Mouse (Mus musculus) cerebellum, adult 11-12 months (tissue): ENCODE results near the gene Prm3.
A peak's percentile ranks its signal among the peaks of the same experiment; 100 is the strongest.

Experiments
- DNase-seq: peaks from one replicate; pipeline ENCODE4 v3.0.0; 2022

The Prm3 gene

DNA sequence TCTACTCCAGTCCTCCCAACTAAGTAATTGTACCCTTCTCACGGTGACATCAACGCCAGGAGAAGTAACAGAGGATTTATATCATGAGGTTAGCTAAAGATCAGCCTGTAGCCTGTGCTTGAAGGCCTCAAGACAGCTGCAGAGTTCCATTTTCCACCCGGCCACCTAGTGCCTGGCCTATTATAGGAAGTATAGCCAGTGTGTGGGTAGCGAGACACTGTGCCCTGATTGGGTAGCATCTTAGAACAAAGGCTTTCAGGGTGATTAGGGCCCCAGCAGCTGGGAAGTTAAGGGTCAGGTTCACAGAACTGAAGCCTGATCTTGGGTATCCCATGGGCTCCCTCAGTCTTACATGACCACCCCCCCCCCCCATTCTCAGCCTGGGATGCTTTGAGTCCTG lies 1.8 kb downstream of the Prm3 start:
- DNase-seq, result no peak

GRCm38 (mm10) chr16:10788271-10788670 lies 2.4 kb downstream of the Prm3 start, which contains the start of gene Tnp2:
Gene Tnp2, minus strand, starts transcription at chr16:10788660.
- DNase-seq, result peak; percentile 30

DNA sequence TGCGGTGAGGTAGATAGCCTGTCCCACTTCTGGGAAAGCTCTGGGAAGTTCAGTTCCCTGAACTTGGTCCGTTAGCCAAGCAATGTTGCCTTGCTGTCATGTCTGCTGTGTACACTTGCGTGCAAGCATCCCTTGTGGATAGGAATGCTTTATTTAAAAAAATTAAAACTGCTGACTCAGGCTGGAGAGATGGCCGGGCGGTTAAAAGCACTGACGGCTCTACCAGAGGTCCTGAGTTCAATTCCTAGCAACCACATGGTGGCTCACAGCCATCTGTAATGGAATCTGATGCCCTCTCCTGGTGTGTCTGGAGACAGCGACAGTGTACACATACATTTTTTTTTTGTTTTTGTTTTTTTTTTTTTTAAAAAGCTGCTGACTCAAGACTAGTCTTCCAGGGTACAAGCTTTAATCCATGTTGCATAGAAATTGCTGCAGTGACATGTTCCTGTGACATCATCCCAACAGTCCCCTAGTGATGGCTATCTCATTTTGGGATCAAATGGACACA lies 3.1 kb downstream of the Prm3 start:
- DNase-seq, result no peak

DNA sequence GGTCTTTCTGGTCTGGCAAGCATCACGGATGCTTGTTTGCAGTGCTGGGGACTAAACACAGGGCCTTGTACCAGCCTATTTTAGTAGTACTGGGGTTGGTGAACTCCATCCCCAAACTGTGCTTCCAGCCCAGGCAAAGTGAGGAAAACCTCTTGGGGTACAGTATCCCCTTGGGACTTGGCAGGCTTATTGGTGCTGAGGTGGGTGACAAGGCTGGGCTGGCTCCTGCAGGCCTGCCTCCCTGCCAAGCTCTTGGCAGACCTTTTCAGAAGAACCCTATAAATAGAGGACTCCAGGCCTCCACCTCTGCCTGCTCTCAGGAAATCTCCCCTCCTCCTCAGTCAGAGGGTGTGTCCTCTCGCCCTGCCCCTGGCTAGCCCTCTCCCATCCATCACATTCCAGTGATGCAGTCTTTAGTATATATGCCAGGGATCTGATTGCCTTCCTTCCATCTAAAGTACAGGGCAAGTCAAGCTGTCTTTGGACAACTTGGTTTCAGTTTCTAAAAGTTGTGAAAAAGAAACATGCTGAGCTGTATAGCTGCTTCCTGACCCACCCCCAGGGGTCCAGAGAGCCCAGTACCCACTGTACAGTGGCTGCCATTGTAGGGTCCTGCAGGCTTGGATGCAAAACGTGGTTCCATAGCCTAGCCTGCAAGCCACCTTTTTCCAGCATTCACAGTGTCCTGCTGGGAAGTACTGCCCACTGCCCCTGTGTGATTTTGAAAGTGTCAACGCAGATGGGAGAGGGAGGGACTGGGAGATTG lies 3.7 kb downstream of the Prm3 start:
- DNase-seq, result peak; percentile 41

DNA sequence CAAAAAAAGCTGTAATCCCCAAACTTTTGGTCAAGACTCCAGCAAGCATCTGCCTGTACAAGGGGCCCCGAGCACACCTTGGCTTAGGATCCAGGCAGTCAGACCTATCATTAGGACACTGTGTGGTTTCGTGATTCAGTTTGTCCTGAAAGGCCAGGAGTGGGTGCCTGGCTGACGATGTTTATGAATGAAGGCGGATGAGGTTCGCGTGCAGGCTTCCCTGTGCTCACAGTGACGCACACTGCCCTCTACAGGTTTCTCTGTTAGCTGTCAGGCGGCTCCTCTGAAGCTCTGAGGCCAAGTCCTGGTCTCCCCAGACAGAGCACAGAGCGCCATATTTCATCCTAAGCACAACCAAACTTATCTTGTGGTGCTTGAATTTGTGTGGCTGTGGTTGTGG lies 4.4 kb downstream of the Prm3 start:
- peak; percentile 83 for DNase-seq

DNA sequence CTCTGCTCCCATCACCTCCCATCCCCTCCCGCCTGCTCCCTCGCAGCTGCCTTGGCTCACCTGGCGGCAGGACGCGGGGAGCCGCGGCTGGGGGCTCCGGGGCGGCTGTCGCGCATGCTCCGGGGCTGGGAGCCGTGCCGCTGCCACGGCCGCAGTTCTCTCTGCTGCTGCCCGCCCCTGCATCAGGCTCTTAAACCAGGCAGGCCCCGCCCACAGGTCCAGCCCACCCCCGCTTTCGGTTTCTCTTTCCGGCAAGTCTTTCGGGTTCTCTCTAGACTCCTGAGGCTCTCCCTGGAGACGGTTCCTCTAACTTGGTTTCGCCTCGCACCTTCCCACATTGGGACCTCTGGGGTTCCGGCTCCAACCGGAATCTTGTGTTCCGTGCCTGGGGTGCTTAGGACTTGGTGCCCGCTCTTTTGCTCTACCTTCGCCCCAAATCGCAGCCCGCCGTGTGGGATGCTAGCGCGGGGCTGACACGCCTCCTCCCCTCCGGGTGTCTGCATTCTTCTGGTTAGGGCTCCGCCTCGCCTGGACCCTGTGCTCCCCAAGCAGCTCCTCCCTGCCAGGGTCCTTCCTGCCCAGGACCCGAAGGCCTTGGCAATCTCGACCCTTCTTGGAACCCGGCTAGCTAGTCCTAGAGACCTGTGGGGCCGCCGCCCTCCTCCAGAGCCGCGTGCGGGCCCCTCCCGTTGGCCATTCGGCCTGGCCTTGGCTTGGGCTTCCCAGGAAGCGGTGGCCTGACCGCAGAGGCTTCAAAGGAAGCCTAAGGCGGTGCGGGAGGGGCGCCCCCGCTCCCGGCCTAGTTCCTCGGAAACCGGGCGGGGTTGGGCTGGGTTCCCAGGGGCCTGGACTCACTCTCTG lies 5.1 kb downstream of the Prm3 start, which contains the start of gene Socs1:
Gene Socs1 (minus strand): TSS at position 166 of the 861 bp plus-strand sequence.
- peak; percentile 71 for DNase-seq

DNA sequence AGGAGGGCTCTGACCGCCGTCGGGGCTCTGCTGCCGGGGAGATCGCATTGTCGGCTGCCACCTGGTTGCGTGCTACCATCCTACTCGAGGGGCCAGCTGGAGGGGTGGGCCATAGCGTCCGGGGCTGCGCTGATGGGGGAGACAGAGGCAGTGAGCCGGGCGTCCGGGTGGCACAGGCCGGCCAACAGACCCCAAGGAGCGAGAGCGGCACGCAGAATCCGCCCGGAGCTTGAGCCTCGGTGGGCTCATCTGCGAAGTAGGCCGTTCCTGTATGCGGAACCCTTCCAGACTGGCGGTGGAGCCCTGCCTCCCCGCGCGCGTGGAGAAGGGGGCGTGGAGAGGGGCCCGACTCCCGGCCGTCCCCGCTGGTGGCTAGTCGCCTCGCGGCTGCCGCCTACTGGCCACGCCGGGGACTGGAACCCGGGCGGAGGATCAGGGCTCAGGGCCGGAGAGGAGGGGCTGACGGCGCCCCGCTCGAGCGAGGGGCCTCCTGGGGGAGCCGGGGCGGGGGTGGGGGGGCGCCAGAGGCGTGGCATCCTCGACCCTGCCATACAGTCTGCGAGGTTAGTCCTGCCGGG lies 5.8 kb downstream of the Prm3 start:
- DNase-seq, result peak; percentile 80

DNA sequence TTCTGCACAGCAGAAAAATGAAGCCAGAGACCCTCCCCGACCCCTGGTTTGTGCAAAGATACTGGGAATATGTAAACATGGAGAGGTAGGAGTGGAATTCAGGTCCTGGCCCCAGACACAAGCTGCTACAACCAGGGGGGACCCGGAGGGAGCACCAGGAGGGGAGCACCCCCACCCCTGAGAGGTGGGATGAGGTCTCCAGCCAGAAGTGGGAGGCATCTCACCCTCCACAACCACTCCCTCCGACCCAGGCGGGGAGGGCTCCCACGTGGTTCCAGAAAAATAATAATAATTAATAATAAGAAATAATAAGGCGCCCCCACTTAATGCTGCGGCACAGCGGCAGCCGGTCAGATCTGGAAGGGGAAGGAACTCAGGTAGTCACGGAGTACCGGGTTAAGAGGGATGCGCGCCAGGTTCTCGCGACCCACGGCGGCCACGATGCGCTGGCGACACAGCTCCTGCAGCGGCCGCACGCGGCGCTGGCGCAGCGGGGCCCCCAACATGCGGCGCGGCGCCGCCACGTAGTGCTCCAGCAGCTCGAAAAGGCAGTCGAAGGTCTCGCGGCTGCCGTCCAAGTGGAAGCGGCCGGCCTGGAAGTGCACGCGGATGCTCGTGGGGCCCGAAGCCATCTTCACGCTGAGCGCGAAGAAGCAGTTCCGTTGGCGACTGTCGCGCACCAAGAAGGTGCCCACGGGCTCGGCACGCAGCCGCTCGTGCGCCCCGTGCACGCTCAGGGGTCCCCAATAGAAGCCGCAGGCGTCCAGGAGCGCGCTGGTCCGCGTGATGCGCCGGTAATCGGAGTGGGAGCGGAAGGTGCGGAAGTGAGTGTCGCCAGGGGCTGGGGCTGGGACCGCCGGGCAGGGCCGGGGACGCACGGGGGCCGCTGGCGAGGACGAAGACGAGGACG lies 6.6 kb downstream of the Prm3 start:
- DNase-seq, result peak; percentile 49

- DNase-seq, result no peak
Measured at GRCm38 (mm10) chr16:10783451-10783850, 7.3 kb downstream of the Prm3 start.

DNA sequence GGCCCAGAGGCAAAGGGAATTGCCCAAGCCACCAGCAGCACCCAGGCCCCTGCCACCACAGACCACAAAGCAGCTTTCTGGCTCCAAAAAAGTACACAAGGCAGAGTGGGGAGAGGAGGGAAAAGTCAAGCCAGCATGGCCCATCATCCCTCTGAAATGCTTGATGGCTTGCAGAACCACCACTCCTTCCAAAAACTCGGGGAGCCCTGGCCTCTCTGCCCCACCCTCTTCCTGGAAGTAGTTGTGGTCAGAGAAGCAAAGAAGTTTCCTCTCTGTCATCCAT lies 7.6 kb downstream of the Prm3 start:
- DNase-seq, result no peak

DNA sequence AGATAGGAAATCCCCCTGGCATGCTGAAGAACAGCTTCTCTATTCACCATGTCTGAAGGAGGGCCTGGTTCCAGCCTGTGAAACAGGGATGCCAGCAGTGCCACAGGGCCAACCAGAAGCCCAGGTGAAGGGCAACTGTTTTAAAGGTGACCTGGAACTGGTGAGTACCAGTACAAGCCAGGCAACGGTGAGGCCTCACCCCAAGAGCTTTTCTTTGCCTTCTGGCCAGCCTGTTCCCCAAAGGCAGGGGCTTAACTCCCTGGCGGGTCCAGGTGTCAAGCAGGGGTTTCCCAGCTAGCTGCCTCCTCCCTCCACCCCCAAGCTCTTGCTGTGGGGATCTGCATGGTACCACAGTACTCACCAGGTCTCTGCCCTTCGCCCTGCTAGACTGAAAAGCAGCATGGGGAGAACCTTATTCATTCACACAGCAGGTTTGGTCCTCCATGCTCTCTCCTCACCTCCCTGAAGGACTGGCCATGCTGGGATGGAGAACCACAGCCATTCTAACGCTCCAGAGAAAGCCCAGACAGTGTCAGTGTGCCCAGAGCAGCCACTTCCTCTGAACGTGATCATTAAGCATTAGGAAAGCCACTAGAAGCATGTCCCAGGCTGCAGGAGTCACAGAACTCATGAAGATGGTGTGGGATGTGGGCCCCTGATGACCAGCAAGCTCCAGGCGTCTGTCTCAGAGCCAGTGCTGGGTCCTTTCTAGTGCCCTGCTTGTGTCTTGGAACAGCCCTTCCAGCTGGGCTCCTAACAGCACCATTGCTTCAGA lies 8.2 kb downstream of the Prm3 start:
- DNase-seq, result no peak

DNA sequence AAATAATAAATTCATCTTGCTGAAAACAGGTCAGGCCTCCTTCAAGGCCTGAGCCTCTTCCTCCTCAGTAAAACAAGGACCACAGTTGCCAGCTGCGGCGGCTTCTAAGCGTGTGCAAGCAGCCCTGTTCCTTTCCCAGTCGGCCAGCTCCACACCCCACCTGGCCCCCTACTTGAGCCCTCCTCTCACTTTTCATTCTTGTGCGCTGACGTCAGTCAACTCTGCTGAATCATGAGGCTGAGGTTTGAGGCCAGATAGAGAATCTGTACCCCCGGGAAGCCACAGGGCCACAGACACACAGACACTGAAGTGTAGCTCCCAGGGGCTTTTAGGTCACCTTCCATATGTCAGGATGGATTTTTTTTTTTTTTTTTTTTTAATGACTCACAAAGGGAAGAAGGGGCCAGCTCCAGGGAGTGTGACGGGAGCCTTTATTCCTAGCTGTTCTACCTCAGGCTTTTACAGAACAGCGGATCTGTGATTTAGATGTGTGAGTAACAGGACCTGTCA lies 8.8 kb downstream of the Prm3 start:
- no peak for DNase-seq

- no peak for DNase-seq
Measured at GRCm38 (mm10) chr16:10780631-10781120, 10.0 kb downstream of the Prm3 start.

DNA sequence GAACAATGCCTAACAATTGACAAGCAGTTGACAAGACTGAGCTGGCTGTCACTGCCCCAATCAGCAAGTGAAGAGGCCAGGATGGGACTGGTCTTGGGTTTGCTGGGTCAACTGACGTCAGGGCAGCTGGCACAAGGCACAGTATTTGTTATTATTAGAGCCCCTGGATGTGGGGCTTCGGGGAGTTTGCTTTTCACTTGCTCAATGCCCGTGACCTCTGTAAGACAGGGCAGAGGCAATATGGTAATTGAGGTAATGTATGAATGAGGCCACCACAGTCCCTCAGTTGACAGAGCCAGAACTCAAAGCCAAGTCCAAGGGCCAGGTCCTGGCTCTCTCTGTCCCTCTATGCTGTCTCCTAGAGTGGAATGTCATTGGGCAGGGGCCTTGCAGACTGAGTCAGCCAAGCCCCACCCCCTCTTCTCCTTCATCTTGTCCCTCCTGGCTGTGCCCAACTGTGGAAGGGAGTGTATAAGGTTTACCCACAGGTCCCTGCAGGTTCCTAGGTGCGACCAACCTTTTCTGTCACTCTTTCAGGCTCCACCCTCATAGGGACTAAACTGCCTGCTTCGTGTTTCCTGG lies 13.0 kb downstream of the Prm3 start:
- DNase-seq, result no peak

GRCm38 (mm10) chr16:10776322-10776721 lies 14.4 kb downstream of the Prm3 start:
- DNase-seq, result no peak

- DNase-seq, result no peak
Measured at GRCm38 (mm10) chr16:10774726-10775125, 16.0 kb downstream of the Prm3 start.

- no peak for DNase-seq
Measured at GRCm38 (mm10) chr16:10773543-10773942, 17.2 kb downstream of the Prm3 start.

GRCm38 (mm10) chr16:10771769-10772510 lies 18.8 kb downstream of the Prm3 start:
- no peak for DNase-seq

- no peak for DNase-seq
Measured at GRCm38 (mm10) chr16:10770531-10771325, 20.0 kb downstream of the Prm3 start.
